Mouse (Mus musculus) midbrain, embryonic 13.5 days (tissue): ENCODE data around the gene Tfap2a. TPM values are rescaled to one million over a fixed set of nuclear protein-coding genes. Genes with fewer than 3 reads are reported as not detected.
A peak's percentile ranks its signal among the peaks of the same experiment; 100 is the strongest.

ENCODE experiments used
- ATAC-seq: fragments of 200-750 bp; cut with Nextera tagmentation; 2 replicates; pipeline ENCODE4 v1.8.0; 2017; ENCODE audit warnings: mild to moderate bottlenecking, moderate TSS enrichment, moderate library complexity
- H3K27ac ChIP-seq: fragments of 300-500 bp; sonication (generic); 2 replicates; pipeline ENCODE4 v1.5.1; 2015; ENCODE audit warnings: inconsistent platforms, mild to moderate bottlenecking, moderate library complexity
- H3K27me3 ChIP-seq: fragments of 300-500 bp; sonication (generic); 2 replicates; pipeline ENCODE4 v1.6.1; 2015; ENCODE audit warnings: mild to moderate bottlenecking, inconsistent platforms
- H3K36me3 ChIP-seq: fragments of 300-500 bp; sonication (generic); 2 replicates; pipeline ENCODE4 v1.6.1; 2015; ENCODE audit warnings: mild to moderate bottlenecking, inconsistent platforms
- H3K4me1 ChIP-seq: fragments of 300-500 bp; sonication (generic); replicated peaks from 2 replicates; pipeline ENCODE4 v1.6.1; 2015; ENCODE audit warnings: inconsistent platforms
- H3K4me2 ChIP-seq: fragments of 300-500 bp; sonication (generic); replicated peaks from 2 replicates; pipeline ENCODE4 v1.6.1; 2015; ENCODE audit warnings: moderate library complexity, mild to moderate bottlenecking, inconsistent platforms
- H3K4me3 ChIP-seq: fragments of 300-500 bp; sonication (generic); replicated peaks from 2 replicates; pipeline ENCODE4 v1.5.1; 2015; ENCODE audit warnings: mild to moderate bottlenecking, inconsistent platforms
- H3K9ac ChIP-seq: fragments of 300-500 bp; sonication (generic); replicated peaks from 2 replicates; pipeline ENCODE4 v1.6.1; 2015; ENCODE audit warnings: mild to moderate bottlenecking, inconsistent platforms
- H3K9me3 ChIP-seq: fragments of 300-500 bp; sonication (generic); 2 replicates; pipeline ENCODE4 v1.6.1; 2016; ENCODE audit warnings: mild to moderate bottlenecking, inconsistent platforms
- WGBS: fragments of 180-500 bp; shearing (Covaris S2); methylation state at CpG from one replicate; pipeline ENCODE4 v1.1.7; 2015; 5-methylcytosine and 5-hydroxymethylcytosine counted together
- polyA plus RNA-seq: library from polyadenylated mRNA; unstranded; fragments of >200 nt; fragmentation: Nextera tagmentation; extraction: Ambion mirVana; gene quantifications from 2 replicates; pipeline ENCODE4 v1.2.1, GENCODE M21; 2015

Gene Tfap2a
- 8.9 and 9.2 TPM in 2 replicates for polyA plus RNA-seq

- Histone ChIP-seq H3K4me1 (peaks cover 21% of the 10 kb centered on the region), H3K4me3 (no peak within 1 kb of the TSS), H3K27ac (no peak within 1 kb of the TSS), H3K9me3 (no peaks in the 10 kb centered on the region), H3K27me3 (peaks cover 100% of the 10 kb centered on the region), H3K4me2 (no peak within 1 kb of the TSS), H3K9ac (no peak within 1 kb of the TSS), H3K36me3 (no peaks in the 10 kb centered on the region)
- WGBS = under 1% methylated on average over 30 of the region's 30 CpGs
- ATAC-seq = no peak
These were observed at the start of gene Tfap2a for GRCm38 (mm10) chr13:40738196-40738880. Tfap2a (minus strand) TSS chr13:40738376.

- Histone ChIP-seq H3K4me3 (no peak overlapping the region), H3K27me3 (no peaks in the 10 kb centered on the region), H3K9me3 (no peaks in the 10 kb centered on the region), H3K9ac (no peak overlapping the region), H3K4me1 (no peaks in the 10 kb centered on the region), H3K36me3 (no peaks in the 10 kb centered on the region), H3K4me2 (no peak overlapping the region), H3K27ac (no peak overlapping the region)
- 47% methylated on average over 8 of the region's 8 CpGs for WGBS
- peak; percentile 53; the same call in 1 of the 2 replicates for ATAC-seq
These were observed 46.1 kb upstream of the Tfap2a start for GRCm38 (mm10) chr13:40784202-40784771.

GRCm38 (mm10) chr13:40757995-40758394, 19.8 kb upstream of the Tfap2a start:
- Histone ChIP-seq H3K27me3 (0 out of 2 replicates have a peak, but pooled peaks cover 11% of the 10 kb centered on the region), H3K9me3 (no peaks in the 10 kb centered on the region), H3K9ac (no peak overlapping the region), H3K4me3 (no peak overlapping the region), H3K27ac (no peak overlapping the region), H3K4me1 (no peaks in the 10 kb centered on the region), H3K36me3 (no peaks in the 10 kb centered on the region), H3K4me2 (no peak overlapping the region)
- no peak for ATAC-seq

GRCm38 (mm10) chr13:40756356-40756755, 18.2 kb upstream of the Tfap2a start:
- H3K4me2 ChIP-seq = no peak overlapping the region
- ATAC-seq = no peak
- no peaks in the 10 kb centered on the region for H3K4me1 ChIP-seq
- H3K4me3 ChIP-seq = no peak overlapping the region
- no peaks in the 10 kb centered on the region for H3K36me3 ChIP-seq
- no peak overlapping the region for H3K9ac ChIP-seq
- no peaks in the 10 kb centered on the region for H3K9me3 ChIP-seq
- 63% methylated on average over 7 of the region's 7 CpGs for WGBS
- 0 out of 2 replicates have a peak, but pooled peaks cover 11% of the 10 kb centered on the region for H3K27me3 ChIP-seq
- H3K27ac ChIP-seq = no peak overlapping the region

- no peak for ATAC-seq
- 96% methylated on average over 10 of the region's 10 CpGs for WGBS
These were observed 15.9 kb upstream of the Tfap2a start for GRCm38 (mm10) chr13:40754091-40754490.

GRCm38 (mm10) chr13:40751889-40752288, 13.7 kb upstream of the Tfap2a start:
- Histone ChIP-seq H3K9me3 (no peaks in the 10 kb centered on the region), H3K36me3 (no peaks in the 10 kb centered on the region), H3K4me1 (no peaks in the 10 kb centered on the region), H3K4me3 (no peak overlapping the region), H3K4me2 (no peak overlapping the region), H3K27ac (no peak overlapping the region), H3K9ac (no peak overlapping the region), H3K27me3 (peaks cover 40% of the 10 kb centered on the region)
- no peak for ATAC-seq
- 90% methylated on average over 10 of the region's 10 CpGs for WGBS

More at GRCm38 (mm10) chr13:40754091-40754490, 15.9 kb upstream of the Tfap2a start:
- Histone ChIP-seq H3K9ac (no peak overlapping the region), H3K4me3 (no peak overlapping the region), H3K27ac (no peak overlapping the region), H3K9me3 (no peaks in the 10 kb centered on the region), H3K4me1 (no peaks in the 10 kb centered on the region), H3K36me3 (no peaks in the 10 kb centered on the region), H3K4me2 (no peak overlapping the region), H3K27me3 (peaks cover 30% of the 10 kb centered on the region)

GRCm38 (mm10) chr13:40749603-40749905, 11.4 kb upstream of the Tfap2a start:
- H3K36me3 ChIP-seq = no peaks in the 10 kb centered on the region
- H3K4me1 ChIP-seq = no peaks in the 10 kb centered on the region; the same call in 1 of the 2 replicates
- no peak for ATAC-seq
- H3K4me2 ChIP-seq = no peak overlapping the region; the same call in 1 of the 2 replicates
- no peak overlapping the region for H3K4me3 ChIP-seq
- H3K9me3 ChIP-seq = 0 out of 2 replicates have a peak, but pooled peaks cover 4% of the 10 kb centered on the region
- H3K27me3 ChIP-seq = peaks cover 63% of the 10 kb centered on the region
- H3K27ac ChIP-seq = no peak overlapping the region
- 62% methylated on average over 9 of the region's 9 CpGs for WGBS
- H3K9ac ChIP-seq = no peak overlapping the region

- H3K27me3 ChIP-seq = peaks cover 68% of the 10 kb centered on the region
- H3K9ac ChIP-seq = no peak overlapping the region
- ATAC-seq = no peak
- no peak overlapping the region for H3K27ac ChIP-seq
- WGBS = 16% methylated on average over 19 of the region's 19 CpGs
- no peak overlapping the region; the same call in 1 of the 2 replicates for H3K4me2 ChIP-seq
- no peaks in the 10 kb centered on the region; the same call in 1 of the 2 replicates for H3K4me1 ChIP-seq
- H3K36me3 ChIP-seq = no peaks in the 10 kb centered on the region
- 0 out of 2 replicates have a peak, but pooled peaks cover 4% of the 10 kb centered on the region for H3K9me3 ChIP-seq
- no peak overlapping the region for H3K4me3 ChIP-seq
These were observed 10.8 kb upstream of the Tfap2a start for GRCm38 (mm10) chr13:40748785-40749602.

GRCm38 (mm10) chr13:40744111-40744805, 6.1 kb upstream of the Tfap2a start:
- peaks cover 97% of the 10 kb centered on the region for H3K27me3 ChIP-seq
- WGBS = 1% methylated on average over 19 of the region's 19 CpGs
- H3K4me2 ChIP-seq = peak overlapping the region; percentile 19

GRCm38 (mm10) chr13:40743221-40743620, 5.0 kb upstream of the Tfap2a start:
- no peak overlapping the region for H3K27ac ChIP-seq
- H3K27me3 ChIP-seq = peaks cover 99% of the 10 kb centered on the region
- 8% methylated on average over 4 of the region's 4 CpGs for WGBS
- H3K9me3 ChIP-seq = 0 out of 2 replicates have a peak, but pooled peaks cover 4% of the 10 kb centered on the region
- ATAC-seq = no peak
- H3K4me1 ChIP-seq = peaks cover 3% of the 10 kb centered on the region; the same call in 1 of the 2 replicates
- H3K9ac ChIP-seq = no peak overlapping the region
- no peak overlapping the region for H3K4me2 ChIP-seq
- H3K4me3 ChIP-seq = no peak overlapping the region
- H3K36me3 ChIP-seq = no peaks in the 10 kb centered on the region

More at GRCm38 (mm10) chr13:40744111-40744805, 6.1 kb upstream of the Tfap2a start:
- Histone ChIP-seq H3K9me3 (0 out of 2 replicates have a peak, but pooled peaks cover 4% of the 10 kb centered on the region), H3K4me1 (no peaks in the 10 kb centered on the region; the same call in 1 of the 2 replicates), H3K27ac (no peak overlapping the region), H3K36me3 (no peaks in the 10 kb centered on the region), H3K9ac (no peak overlapping the region), H3K4me3 (no peak overlapping the region)
- no peak for ATAC-seq

GRCm38 (mm10) chr13:40741841-40742550, 3.8 kb upstream of the Tfap2a start:
- 1% methylated on average over 25 of the region's 25 CpGs for WGBS
- H3K4me1 ChIP-seq = peaks cover 9% of the 10 kb centered on the region; the same call in 1 of the 2 replicates
- H3K4me3 ChIP-seq = no peak overlapping the region
- H3K9ac ChIP-seq = no peak overlapping the region
- no peak for ATAC-seq
- peaks cover 99% of the 10 kb centered on the region for H3K27me3 ChIP-seq
- H3K4me2 ChIP-seq = no peak overlapping the region
- H3K36me3 ChIP-seq = no peaks in the 10 kb centered on the region
- H3K27ac ChIP-seq = no peak overlapping the region
- 0 out of 2 replicates have a peak, but pooled peaks cover 4% of the 10 kb centered on the region for H3K9me3 ChIP-seq
